Mouse (Mus musculus): Measurements from ENCODE around the gene Cnpy4. TPM values are rescaled to one million over a fixed set of nuclear protein-coding genes. Genes with fewer than 3 reads are reported as not detected.

The Cnpy4 gene
- polyA plus RNA-seq, 1 experiment from 2014 or later, result 28.2 TPM

GRCm38 (mm10) chr5:138163610-138164009 lies 23.7 kb upstream of the Cnpy4 start:
- no peak overlapping the region for H3K4me3 ChIP-seq (ENCODE audit: low read length)
- peaks cover 14% of the 10 kb centered on the region for H3K4me1 ChIP-seq (ENCODE audit: control insufficient read depth, insufficient read depth, low read depth, low read length)
- WGBS, result 56% methylated on average over 10 of the region's 10 CpGs
- no peak overlapping the region for H3K27ac ChIP-seq (ENCODE audit: low read depth, low read length)
- ATAC-seq, result no peak
- no peak overlapping the region for H3K9ac ChIP-seq (ENCODE audit: low read depth, low read length)
- no peak overlapping the region for H3K4me2 ChIP-seq (ENCODE audit: low read length)
- H3K9me3 ChIP-seq (ENCODE audit: control insufficient read depth, low read length), result no peaks in the 10 kb centered on the region
- H3K36me3 ChIP-seq (ENCODE audit: control insufficient read depth, insufficient read depth, low read length), result peaks cover 49% of the 10 kb centered on the region
- H3K27me3 ChIP-seq (replicated peaks; ENCODE audit: control insufficient read depth, insufficient read depth, low read length), result no peaks in the 10 kb centered on the region

DNA sequence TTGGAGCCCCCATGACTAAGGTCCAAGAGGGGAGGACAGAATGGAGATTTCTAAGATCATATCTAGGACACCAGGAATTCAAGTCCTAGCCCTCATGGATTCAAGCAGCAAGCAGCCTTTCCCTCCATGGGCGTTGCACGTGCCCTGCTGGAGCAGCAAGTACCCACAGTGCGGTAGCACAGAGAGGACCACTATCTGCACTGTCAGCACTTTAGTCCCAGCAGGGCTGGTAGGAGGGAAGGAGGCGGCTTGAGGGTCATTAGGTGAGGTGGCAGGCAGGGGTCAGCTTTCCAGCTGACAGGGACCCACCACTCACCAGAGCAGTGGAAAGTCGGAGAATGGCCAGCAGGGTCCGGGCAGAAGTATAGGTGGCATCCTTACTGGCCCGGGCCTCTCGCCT lies 21.7 kb upstream of the Cnpy4 start:
- Histone ChIP-seq H3K4me3 (ENCODE audit: low read length) (no peak overlapping the region), H3K36me3 (ENCODE audit: control insufficient read depth, insufficient read depth, low read length) (peaks cover 50% of the 10 kb centered on the region), H3K9ac (ENCODE audit: low read depth, low read length) (no peak overlapping the region), H3K9me3 (ENCODE audit: control insufficient read depth, low read length) (no peaks in the 10 kb centered on the region), H3K27me3 (replicated peaks; ENCODE audit: control insufficient read depth, insufficient read depth, low read length) (no peaks in the 10 kb centered on the region), H3K4me1 (ENCODE audit: control insufficient read depth, insufficient read depth, low read depth, low read length) (peaks cover 15% of the 10 kb centered on the region), H3K4me2 (ENCODE audit: low read length) (no peak overlapping the region), H3K27ac (ENCODE audit: low read depth, low read length) (no peak overlapping the region)
- WGBS, result 79% methylated on average over 8 of the region's 8 CpGs
- no peak for ATAC-seq

GRCm38 (mm10) chr5:138170936-138171561 lies 16.2 kb upstream of the Cnpy4 start:
- peak; percentile 86 for ATAC-seq
- peaks cover 30% of the 10 kb centered on the region for H3K36me3 ChIP-seq (ENCODE audit: control insufficient read depth, insufficient read depth, low read length)
- H3K9me3 ChIP-seq (ENCODE audit: control insufficient read depth, low read length), result no peaks in the 10 kb centered on the region
- peak overlapping the region; percentile 93 for H3K27ac ChIP-seq (ENCODE audit: low read depth, low read length)
- peak overlapping the region; percentile 75 for H3K9ac ChIP-seq (ENCODE audit: low read depth, low read length)
- no peaks in the 10 kb centered on the region for H3K27me3 ChIP-seq (replicated peaks; ENCODE audit: control insufficient read depth, insufficient read depth, low read length)
- WGBS, result 0% methylated on average over 47 of the region's 47 CpGs
- H3K4me1 ChIP-seq (ENCODE audit: control insufficient read depth, insufficient read depth, low read depth, low read length), result peaks cover 18% of the 10 kb centered on the region
- peak overlapping the region; percentile 60 for H3K4me3 ChIP-seq (ENCODE audit: low read length)
- peak overlapping the region; percentile 94 for H3K4me2 ChIP-seq (ENCODE audit: low read length)

GRCm38 (mm10) chr5:138171695-138172491 lies 15.4 kb upstream of the Cnpy4 start, which contains the start of the genes Ap4m1 and Mcm7:
Ap4m1 (plus strand) TSS chr5:138172002.
Mcm7 (minus strand) TSS chr5:138172422.
- Histone ChIP-seq H3K27me3 (replicated peaks; ENCODE audit: control insufficient read depth, insufficient read depth, low read length) (no peaks in the 10 kb centered on the region), H3K9ac (ENCODE audit: low read depth, low read length) (peak within 1 kb of the TSS; percentile 75), H3K9me3 (ENCODE audit: control insufficient read depth, low read length) (no peaks in the 10 kb centered on the region), H3K4me1 (ENCODE audit: control insufficient read depth, insufficient read depth, low read depth, low read length) (peaks cover 18% of the 10 kb centered on the region), H3K4me3 (ENCODE audit: low read length) (peak within 1 kb of the TSS; percentile 60), H3K36me3 (ENCODE audit: control insufficient read depth, insufficient read depth, low read length) (peaks cover 28% of the 10 kb centered on the region), H3K27ac (ENCODE audit: low read depth, low read length) (peak within 1 kb of the TSS; percentile 93), H3K4me2 (ENCODE audit: low read length) (peak within 1 kb of the TSS; percentile 94)
- ATAC-seq, result peak; percentile 93
- under 1% methylated on average over 54 of the region's 54 CpGs for WGBS

GRCm38 (mm10) chr5:138173217-138173616 lies 14.1 kb upstream of the Cnpy4 start:
- Histone ChIP-seq H3K4me1 (ENCODE audit: control insufficient read depth, insufficient read depth, low read depth, low read length) (peaks cover 18% of the 10 kb centered on the region), H3K27me3 (replicated peaks; ENCODE audit: control insufficient read depth, insufficient read depth, low read length) (no peaks in the 10 kb centered on the region), H3K36me3 (ENCODE audit: control insufficient read depth, insufficient read depth, low read length) (peaks cover 28% of the 10 kb centered on the region), H3K4me3 (ENCODE audit: low read length) (no peak overlapping the region), H3K9ac (ENCODE audit: low read depth, low read length) (no peak overlapping the region), H3K4me2 (ENCODE audit: low read length) (no peak overlapping the region), H3K9me3 (ENCODE audit: control insufficient read depth, low read length) (no peaks in the 10 kb centered on the region), H3K27ac (ENCODE audit: low read depth, low read length) (no peak overlapping the region)
- no peak for ATAC-seq
- WGBS, result 81% methylated on average over 3 of the region's 3 CpGs

- Histone ChIP-seq H3K4me3 (ENCODE audit: low read length) (peak overlapping the region; percentile 55), H3K27me3 (replicated peaks; ENCODE audit: control insufficient read depth, insufficient read depth, low read length) (no peaks in the 10 kb centered on the region), H3K9me3 (ENCODE audit: control insufficient read depth, low read length) (no peaks in the 10 kb centered on the region), H3K4me2 (ENCODE audit: low read length) (peak overlapping the region; percentile 88), H3K9ac (ENCODE audit: low read depth, low read length) (peak overlapping the region; percentile 67), H3K36me3 (ENCODE audit: control insufficient read depth, insufficient read depth, low read length) (peaks cover 12% of the 10 kb centered on the region), H3K27ac (ENCODE audit: low read depth, low read length) (peak overlapping the region; percentile 64), H3K4me1 (ENCODE audit: control insufficient read depth, insufficient read depth, low read depth, low read length) (peaks cover 13% of the 10 kb centered on the region)
- WGBS, result under 1% methylated on average over 10 of the region's 10 CpGs
- ATAC-seq, result peak; percentile 86
These were observed 499 bp downstream of the Cnpy4 start for GRCm38 (mm10) chr5:138187661-138188306.

- Histone ChIP-seq H3K36me3 (ENCODE audit: control insufficient read depth, insufficient read depth, low read length) (peaks cover 7% of the 10 kb centered on the region), H3K9me3 (ENCODE audit: control insufficient read depth, low read length) (no peaks in the 10 kb centered on the region), H3K4me3 (ENCODE audit: low read length) (peak within 1 kb of the TSS; percentile 63), H3K4me2 (ENCODE audit: low read length) (peak within 1 kb of the TSS; percentile 89), H3K27ac (ENCODE audit: low read depth, low read length) (peak within 1 kb of the TSS; percentile 89), H3K9ac (ENCODE audit: low read depth, low read length) (peak within 1 kb of the TSS; percentile 90), H3K27me3 (replicated peaks; ENCODE audit: control insufficient read depth, insufficient read depth, low read length) (no peaks in the 10 kb centered on the region), H3K4me1 (ENCODE audit: control insufficient read depth, insufficient read depth, low read depth, low read length) (peaks cover 14% of the 10 kb centered on the region)
- WGBS, result 7% methylated on average over 51 of the region's 54 CpGs
- ATAC-seq, result peak; percentile 84
These were observed 6.8 kb downstream of the Cnpy4 start, which contains the start of gene Mblac1 for GRCm38 (mm10) chr5:138193771-138194727. Mblac1 (plus strand) TSS chr5:138194314.

GRCm38 (mm10) chr5:138194755-138195345 lies 7.6 kb downstream of the Cnpy4 start:
- H3K27ac ChIP-seq (ENCODE audit: low read depth, low read length), result peak overlapping the region; percentile 89
- peak; percentile 72 for ATAC-seq
- whole genome bisulfite sequencing, result under 1% methylated on average over 29 of the region's 29 CpGs

More at GRCm38 (mm10) chr5:138194755-138195345, 7.6 kb downstream of the Cnpy4 start:
- Histone ChIP-seq H3K9ac (ENCODE audit: low read depth, low read length) (peak overlapping the region; percentile 90), H3K4me2 (ENCODE audit: low read length) (peak overlapping the region; percentile 89), H3K9me3 (ENCODE audit: control insufficient read depth, low read length) (no peaks in the 10 kb centered on the region), H3K36me3 (ENCODE audit: control insufficient read depth, insufficient read depth, low read length) (peaks cover 6% of the 10 kb centered on the region), H3K27me3 (replicated peaks; ENCODE audit: control insufficient read depth, insufficient read depth, low read length) (no peaks in the 10 kb centered on the region), H3K4me3 (ENCODE audit: low read length) (peak overlapping the region; percentile 63), H3K4me1 (ENCODE audit: control insufficient read depth, insufficient read depth, low read depth, low read length) (peaks cover 14% of the 10 kb centered on the region)

All from hindbrain, embryonic 16.5 days (tissue).